Mouse (Mus musculus): ENCODE data around the gene Olfr870. TPM values are rescaled to one million over a fixed set of nuclear protein-coding genes. Genes with fewer than 3 reads are reported as not detected.

The Olfr870 gene
- polyA plus RNA-seq, 1 experiment from 2014 or later = not detected

Other genes starting within 250 kb of the Olfr870 start
- not detected in 2 replicates for gene Olfr866, start 146.0 kb downstream of the Olfr870 start, polyA plus RNA-seq (2014; fragmentation: Nextera tagmentation; extraction: Ambion mirVana)
- not detected in 2 replicates for gene Olfr867, start 116.5 kb downstream of the Olfr870 start, polyA plus RNA-seq (2014; fragmentation: Nextera tagmentation; extraction: Ambion mirVana)
- not detected in 2 replicates for gene Olfr868, start 75.4 kb downstream of the Olfr870 start, polyA plus RNA-seq (2014; fragmentation: Nextera tagmentation; extraction: Ambion mirVana)
- not detected in 2 replicates for gene Olfr869, start 45.0 kb downstream of the Olfr870 start, polyA plus RNA-seq (2014; fragmentation: Nextera tagmentation; extraction: Ambion mirVana)
- not detected in 2 replicates for gene Olfr871, start 38.1 kb upstream of the Olfr870 start, polyA plus RNA-seq (2014; fragmentation: Nextera tagmentation; extraction: Ambion mirVana)
- not detected in 2 replicates for gene Olfr872, start 63.1 kb upstream of the Olfr870 start, polyA plus RNA-seq (2014; fragmentation: Nextera tagmentation; extraction: Ambion mirVana)
- not detected in 2 replicates for gene Olfr39, start 108.3 kb upstream of the Olfr870 start, polyA plus RNA-seq (2014; fragmentation: Nextera tagmentation; extraction: Ambion mirVana)
- not detected in 2 replicates for gene Olfr873, start 124.5 kb upstream of the Olfr870 start, polyA plus RNA-seq (2014; fragmentation: Nextera tagmentation; extraction: Ambion mirVana)
- gene Olfr18, start 162.0 kb upstream of the Olfr870 start, polyA plus RNA-seq (2014; fragmentation: Nextera tagmentation; extraction: Ambion mirVana) = not detected in 2 replicates
- gene Zfp560, start 211.1 kb upstream of the Olfr870 start, polyA plus RNA-seq (2014; fragmentation: Nextera tagmentation; extraction: Ambion mirVana) = 31.1 and 33.8 TPM in 2 replicates

Data from neural tube, embryonic 11.5 days (tissue).